Mouse (Mus musculus): ENCODE results near the gene Dars. TPM values are rescaled to one million over a fixed set of nuclear protein-coding genes. Genes with fewer than 3 reads are reported as not detected.
"Not testable (repeated sequence)": the region's sequence is repeated elsewhere in the genome, so short reads cannot be mapped to it uniquely, and the experiment has no call there.

The Dars gene
- total RNA-seq, 2 experiments from 2014 or later, result 54.7 to 60.1 TPM

DNA sequence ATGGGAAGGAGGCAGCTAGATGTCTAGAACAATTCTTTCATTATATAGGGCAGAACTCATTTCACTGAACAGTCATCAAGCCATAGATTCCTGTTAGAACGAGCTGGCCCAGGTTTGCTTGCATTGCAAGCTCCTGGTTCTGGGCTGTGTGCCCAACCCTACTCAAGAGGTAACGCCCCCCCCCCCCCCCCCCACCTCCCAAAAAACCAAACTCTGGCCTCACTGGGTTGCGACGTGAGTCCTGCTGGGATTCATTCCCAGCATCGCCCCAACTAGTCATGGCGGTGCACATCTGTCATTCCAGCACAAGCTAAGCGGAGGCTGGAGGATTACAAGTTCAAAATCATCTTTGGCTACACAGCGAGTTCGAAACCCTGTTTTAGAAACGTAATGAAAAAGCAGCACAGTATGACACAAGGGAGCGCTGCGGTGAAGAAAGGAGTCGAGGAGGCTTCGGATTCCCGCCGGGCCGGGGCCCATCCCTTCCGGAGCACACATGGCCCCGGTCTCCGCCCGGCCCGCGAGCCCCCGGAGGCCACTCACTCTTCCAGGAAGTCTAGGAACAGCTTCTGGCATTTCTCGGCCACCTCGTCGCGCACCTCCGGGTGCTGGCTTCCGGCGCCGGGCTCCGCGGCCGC, 58.1 kb downstream of the Dars start:
- DNase-seq, result no peak
- intact Hi-C loops (cut with DNase I), result no loop called here

DNA sequence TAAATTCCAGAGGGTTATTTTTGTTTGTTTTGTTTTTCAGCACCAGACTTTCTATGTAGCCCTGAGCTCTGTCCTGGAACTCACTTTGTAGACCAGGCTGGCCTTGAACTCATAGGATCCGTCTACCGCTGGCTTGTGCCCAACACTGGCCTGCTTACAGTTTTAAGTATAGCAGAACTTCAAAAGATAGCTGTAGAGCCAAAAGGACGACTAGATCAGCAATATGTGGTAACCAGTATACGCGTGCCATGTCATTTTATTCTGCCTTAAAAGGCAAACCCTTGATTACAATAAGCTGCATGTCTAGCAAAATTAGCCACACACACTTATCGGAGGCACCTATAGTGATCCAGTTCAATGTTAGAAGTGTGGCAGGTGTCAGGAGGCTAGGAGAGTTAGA, 58.9 kb downstream of the Dars start:
- intact Hi-C loops (cut with DNase I), result no loop called here

GRCm38 (mm10) chr1:128357452-128357851, 59.7 kb downstream of the Dars start:
- intact Hi-C loops (cut with DNase I), result no loop called here
- DNase-seq, result no peak

More for the DNA sequence above, 58.9 kb downstream of the Dars start:
- DNase-seq, result no peak

DNA sequence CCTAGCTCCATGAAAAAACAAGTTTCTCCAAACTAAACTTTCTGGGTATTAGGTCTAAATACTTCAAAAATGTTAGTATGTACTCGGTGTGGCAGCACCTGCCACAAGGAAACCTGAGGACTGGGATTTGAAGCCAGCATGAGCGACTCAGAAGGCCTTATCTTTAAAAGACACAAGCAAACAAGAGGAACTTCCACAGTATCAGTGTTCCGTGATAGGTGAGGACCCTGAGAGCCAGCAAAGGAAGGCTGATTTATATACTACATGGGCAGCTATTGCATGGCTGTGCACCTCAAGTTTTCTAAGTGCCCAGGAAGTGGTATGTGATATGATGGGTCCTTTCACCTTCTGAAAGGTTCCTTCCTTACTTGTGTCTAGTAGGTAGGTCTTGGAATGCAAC, 64.1 kb downstream of the Dars start:
- DNase-seq, result no peak
- intact Hi-C loops (cut with DNase I), result no loop called here

DNA sequence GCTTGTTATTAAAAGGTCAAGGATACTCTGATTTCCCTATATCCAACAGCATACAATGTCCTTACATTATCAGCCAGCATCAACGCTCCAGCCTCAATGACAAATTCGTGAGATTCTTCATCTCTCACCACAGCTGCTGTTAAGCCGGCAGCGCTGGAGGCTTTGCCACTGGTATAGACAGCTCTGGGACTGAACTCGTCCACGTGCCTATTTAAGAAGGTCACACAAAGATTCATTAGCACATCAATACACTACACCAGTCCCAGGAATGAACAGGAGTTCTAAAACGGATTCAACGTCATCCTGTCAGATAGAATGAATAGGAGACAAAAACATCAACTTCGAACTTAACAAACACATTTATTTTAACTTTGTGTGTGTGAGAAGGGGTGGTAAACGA, 72.9 kb downstream of the Dars start:
- no peak for DNase-seq
- intact Hi-C loops (cut with DNase I), result no loop called here

- intact Hi-C loops (cut with DNase I), result no loop called here
- no peak for DNase-seq
Measured at GRCm38 (mm10) chr1:128337708-128338320, 79.4 kb downstream of the Dars start.

- no peak for DNase-seq
- intact Hi-C loops (cut with DNase I), result no loop called here
Measured at GRCm38 (mm10) chr1:128330313-128330712, 86.9 kb downstream of the Dars start.

GRCm38 (mm10) chr1:128328218-128328617, 89.0 kb downstream of the Dars start, which contains the start of gene Lct:
Gene Lct (minus strand): TSS chr1:128328318.
- no peak for DNase-seq
- intact Hi-C loops (cut with DNase I), result no loop called here

DNA sequence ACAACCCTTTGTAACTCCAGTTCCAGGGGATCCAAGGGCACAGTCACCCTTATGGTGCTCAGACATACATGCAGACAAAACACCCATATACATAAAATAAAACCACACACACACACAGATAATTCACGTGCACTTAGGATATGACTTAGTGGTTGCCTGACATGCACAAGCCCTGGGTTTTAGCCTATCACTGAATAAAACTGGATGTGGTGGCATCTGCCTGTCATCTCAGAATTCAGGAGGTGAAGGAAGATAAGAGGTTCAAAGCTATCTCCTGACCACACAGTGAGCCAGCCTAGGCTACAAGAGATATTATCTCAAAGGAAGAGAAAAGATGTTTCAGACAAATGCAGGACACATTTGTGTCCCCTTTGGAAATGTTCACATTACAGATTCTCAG, 90.0 kb downstream of the Dars start:
- intact Hi-C loops (cut with DNase I), result no loop called here
- no peak for DNase-seq

DNA sequence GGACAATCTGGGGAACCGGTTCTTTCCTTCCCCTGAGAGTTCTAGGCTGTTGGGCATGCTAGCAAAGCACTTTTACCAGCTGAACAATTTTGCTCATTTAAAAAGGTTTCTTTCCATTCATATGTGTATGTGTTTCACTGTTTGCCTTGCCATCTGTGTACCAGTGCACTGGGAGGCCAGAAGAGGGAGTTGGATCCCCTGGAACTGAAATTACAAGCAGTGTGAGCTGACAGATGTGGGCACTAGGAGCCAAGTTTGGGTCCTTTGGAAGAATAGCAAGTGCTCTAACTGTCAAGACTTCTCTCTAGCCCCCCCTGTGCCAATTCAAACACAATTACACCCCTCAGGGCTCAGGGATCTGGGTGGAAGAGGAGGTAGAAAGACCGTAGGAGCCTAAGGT, 92.4 kb downstream of the Dars start:
- intact Hi-C loops (cut with DNase I), result no loop called here
- no peak for DNase-seq

DNA sequence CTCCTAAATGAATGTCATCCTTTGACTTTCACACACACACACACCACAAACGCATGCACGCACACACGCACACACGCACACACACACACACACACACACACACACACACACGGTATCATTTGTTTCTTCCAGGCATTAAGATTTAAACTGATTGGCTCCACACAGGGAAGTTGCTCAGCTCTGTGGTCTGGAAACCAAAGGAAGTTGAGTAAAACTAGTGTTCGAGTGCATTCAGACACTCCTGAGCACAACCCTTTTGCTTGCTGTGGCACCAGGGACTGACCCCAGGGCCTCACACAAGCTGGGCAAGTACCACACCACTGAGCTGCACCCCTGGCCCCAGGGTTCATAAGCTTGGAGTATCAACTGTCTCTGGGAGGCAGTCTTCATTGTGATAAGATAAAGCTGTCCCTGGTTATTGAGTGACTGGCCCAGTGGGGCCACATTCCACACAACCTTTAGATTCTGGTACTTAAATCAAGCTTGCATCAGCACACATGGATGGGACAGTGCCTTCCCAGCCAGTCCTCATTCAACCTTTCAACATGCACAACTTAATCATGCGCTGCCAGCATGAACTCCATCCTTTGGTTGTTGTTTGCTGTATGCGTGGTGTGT, 94.0 kb downstream of the Dars start:
- no peak for DNase-seq
- intact Hi-C loops (cut with DNase I), result no loop called here

- intact Hi-C loops (cut with DNase I); DNase-seq: not testable (repeated sequence)
Measured at GRCm38 (mm10) chr1:128319266-128319665, 97.9 kb downstream of the Dars start.

DNA sequence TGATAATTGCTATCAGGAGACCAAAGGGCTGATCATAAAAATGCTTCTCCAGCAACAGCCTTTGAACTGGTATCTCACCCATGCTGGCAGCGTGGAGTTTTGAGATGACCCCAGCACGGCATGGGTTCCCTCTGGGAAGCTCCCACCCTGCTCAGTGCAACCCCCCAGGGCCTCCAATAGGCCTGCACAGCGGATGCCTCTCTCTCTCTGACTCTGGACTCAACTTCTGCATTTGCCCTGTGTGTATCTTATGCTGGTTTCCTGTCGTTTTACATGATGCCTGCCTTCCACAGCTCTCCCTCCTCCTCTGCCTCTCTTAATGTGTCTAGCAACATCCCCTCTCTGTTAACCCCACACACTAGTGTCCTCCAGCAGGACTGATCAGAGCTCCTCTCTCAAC, 102.5 kb downstream of the Dars start:
- intact Hi-C loops (cut with DNase I), result no loop called here
- DNase-seq, result no peak

Other genes starting within 250 kb of the Dars start
- 10 to 100 TPM; 45.1 to 46.7 TPM for gene Ubxn4, start 173.4 kb downstream of the Dars start, total RNA-seq (2021)
- under 1 TPM in 1 of 2 experiments, not detected in 1; 0.07 TPM for gene Lct, start 89.0 kb downstream of the Dars start, total RNA-seq (2021)
- 10 to 100 TPM; 28.1 to 34.9 TPM for gene Mcm6, start 57.7 kb downstream of the Dars start, total RNA-seq (2021)
- gene Cxcr4, start 174.9 kb upstream of the Dars start, total RNA-seq (2021), result 10 to 100 TPM; 13.2 to 20.6 TPM

Measured in heart, postnatal 10 days (tissue).